Mouse (Mus musculus): ENCODE results near the gene Akna. TPM values are rescaled to one million over a fixed set of nuclear protein-coding genes. Genes with fewer than 3 reads are reported as not detected.

The Akna gene
- 100 to 1,000 TPM in 2 of 3 experiments, 10 to 100 TPM in 1; 94.8 to 135 (median 102) TPM for polyA plus RNA-seq (2017; shearing (Covaris generic))

- ATAC-seq, result peak; percentile 44
Measured at GRCm38 (mm10) chr4:63403040-63403959, at the start of gene Akna. Gene Akna (minus strand): TSS chr4:63403354.

DNA sequence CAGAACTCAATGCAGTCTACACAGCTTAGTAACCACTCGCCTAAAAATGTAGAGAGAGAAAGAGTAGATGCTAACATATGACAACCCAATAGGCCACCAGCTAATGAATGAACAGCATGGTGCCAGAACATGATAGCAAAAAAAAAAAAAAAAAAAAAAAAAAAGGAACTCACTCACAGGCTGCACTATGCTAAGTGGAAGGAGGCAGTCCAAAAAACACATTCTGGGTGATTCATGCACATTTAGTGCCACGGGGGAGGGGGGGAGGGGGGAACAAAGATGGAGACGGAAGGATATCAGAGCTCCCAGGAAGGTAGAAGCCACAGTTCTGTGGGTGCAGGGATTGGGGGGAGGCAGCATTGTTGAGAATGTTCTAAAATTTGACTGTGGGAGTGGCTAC, 49.4 kb upstream of the Akna start:
- no peak for ATAC-seq

DNA sequence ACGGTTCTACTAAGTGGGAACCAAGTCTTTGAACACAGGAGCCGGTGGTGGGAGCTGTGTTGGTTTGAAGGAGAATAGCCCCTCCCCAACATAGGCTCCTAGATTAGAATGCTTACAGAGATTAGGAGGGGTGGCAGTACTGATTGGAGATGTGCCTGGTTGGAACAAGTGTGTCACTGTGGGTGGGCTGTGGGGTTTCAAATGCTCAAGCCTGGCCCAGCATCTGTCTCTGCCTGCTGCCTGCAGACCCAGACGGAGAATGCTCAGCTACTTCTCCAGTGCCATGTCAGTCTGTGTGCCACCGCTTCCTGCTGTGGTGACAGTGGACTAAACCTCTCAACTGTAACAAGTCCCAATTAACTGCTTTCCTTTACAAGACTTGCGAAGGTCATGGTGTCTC, 47.4 kb upstream of the Akna start:
- ATAC-seq, result no peak

DNA sequence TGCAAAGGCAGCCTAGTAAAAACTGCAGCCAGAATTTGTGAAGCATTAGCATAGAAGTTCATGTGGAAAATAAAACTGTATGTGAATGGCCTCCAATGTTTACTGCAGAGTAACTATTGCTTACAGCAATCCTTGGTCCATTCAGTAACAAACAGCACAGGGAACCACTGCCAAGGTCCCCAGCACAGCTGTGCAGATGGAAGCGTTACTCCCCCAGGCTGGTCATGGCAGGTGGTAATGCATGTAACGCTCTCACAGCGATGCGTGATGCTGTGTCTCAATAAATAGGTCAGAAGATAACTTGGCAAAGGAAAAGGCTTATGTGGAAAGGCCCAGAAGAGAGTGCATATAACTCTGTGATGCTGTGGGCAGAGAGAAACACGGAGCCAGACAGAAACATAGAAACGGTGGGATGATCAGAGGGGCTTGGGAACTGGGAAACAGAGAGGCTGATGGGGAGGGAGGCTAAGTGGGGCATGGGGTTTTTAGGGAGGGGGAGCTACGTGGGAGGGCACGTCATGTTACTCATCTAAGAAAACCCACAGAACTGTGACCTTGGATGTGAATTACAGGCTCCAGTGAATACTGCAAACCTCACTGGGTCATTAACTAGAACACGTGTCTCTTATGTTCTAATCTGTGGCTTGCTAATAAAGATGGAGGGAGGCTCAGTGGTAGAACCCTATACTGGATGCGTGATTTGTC, 41.4 kb upstream of the Akna start:
- no peak for ATAC-seq

- ATAC-seq, result no peak
Measured at GRCm38 (mm10) chr4:63443101-63443500, 39.9 kb upstream of the Akna start.

- no peak for ATAC-seq
Measured at GRCm38 (mm10) chr4:63441616-63442015, 38.5 kb upstream of the Akna start.

DNA sequence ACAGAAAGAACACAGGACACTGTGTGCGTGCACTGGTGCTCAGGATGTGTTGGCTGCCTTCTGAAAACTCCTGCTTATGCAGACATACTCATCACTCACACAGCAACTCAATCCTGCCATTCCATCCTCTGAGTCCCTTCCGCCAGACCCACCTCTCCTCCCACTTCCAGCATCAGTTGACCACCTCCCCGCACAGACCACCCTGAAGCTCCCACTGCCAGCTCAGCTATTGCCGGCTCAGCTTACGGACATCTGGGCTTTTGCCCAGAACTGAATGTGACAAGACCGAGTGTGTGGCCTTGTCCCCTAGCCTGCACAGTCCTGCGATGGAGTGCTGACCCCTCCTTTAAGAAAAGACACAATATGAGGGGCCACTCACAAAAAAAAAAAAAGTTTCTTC, 37.1 kb upstream of the Akna start:
- ATAC-seq, result no peak

GRCm38 (mm10) chr4:63437968-63438367, 34.8 kb upstream of the Akna start:
- ATAC-seq, result no peak

- ATAC-seq, result no peak
Measured at GRCm38 (mm10) chr4:63437119-63437815, 34.1 kb upstream of the Akna start.

DNA sequence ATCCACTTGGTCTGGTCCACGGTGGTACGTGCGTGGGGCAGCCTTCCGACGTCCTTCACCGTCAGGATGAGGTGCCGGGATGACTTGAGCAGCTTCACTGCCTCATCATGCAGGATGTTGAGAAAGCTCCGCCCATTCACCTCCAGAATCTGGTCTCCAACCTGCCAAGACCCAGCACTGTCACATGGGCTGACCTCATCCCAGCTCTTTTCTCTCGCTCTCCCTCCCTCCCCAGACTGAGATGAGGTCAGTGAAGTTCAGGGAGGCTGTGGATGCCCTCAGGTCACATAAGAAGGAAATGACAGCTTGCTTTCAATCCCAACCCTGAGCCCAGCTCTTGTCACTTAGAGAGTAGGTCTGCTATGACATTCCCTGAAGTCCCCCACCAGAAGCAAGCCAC, 32.2 kb upstream of the Akna start:
- no peak for ATAC-seq

- no peak for ATAC-seq
Measured at GRCm38 (mm10) chr4:63431098-63431497, 27.9 kb upstream of the Akna start.

DNA sequence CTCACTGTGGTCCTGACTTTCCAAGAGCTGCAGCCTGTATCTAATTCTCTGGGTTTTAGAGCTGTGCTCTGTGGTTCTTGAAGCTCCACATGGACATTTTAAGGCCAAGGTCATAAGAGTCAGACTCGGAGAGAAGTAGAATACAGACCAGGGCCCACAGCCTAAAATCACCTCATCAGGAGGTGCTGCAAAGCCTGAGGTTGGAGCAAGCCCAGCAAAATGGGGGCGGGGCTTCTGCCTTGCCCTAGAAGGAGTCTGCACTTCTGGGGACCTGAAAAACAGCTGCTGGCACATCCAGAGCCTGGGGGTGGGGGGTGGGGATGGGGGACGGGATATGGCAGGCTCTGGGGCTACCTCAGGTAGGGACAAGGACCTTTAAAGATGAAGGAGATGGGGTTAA, 27.2 kb upstream of the Akna start:
- ATAC-seq, result no peak

DNA sequence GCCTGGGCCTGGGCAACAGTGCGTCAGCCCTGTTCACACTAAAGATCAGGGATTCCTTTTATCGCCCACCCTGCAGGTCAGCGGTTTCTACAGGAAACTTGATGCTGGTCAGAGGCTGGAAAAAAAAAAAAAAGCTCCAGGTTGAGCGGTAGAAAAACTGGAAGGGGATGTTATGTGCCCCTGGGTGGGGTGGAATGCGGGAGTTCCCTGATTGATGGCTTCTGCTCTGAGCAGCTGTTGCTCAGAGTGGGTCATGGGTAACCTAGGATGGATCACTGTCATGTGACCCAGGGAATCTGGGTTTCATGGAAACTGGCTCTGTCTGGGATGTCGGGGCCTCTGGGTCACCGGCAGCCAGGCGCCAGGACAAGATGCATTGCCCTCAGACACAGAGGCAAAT, 23.2 kb upstream of the Akna start:
- ATAC-seq, result no peak

DNA sequence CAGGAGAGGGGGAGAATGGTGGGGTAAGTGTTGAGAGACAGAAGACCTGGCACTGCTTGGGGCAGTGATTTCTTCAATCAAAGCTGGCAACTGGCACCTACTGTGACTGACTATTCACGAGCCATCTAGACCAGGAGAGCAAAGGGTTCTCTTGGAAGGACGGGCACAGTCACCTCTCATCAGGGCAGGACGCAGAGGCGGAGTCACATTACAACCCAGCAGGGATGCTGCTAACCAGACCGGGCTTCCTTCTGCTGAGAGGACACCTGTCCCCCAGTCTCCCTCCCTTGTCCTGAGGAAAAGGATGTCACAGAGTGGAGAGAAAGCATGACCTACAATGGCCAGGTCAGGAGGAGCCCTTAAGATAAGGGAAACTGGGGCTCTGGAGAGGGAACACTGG, 20.7 kb upstream of the Akna start:
- no peak for ATAC-seq

DNA sequence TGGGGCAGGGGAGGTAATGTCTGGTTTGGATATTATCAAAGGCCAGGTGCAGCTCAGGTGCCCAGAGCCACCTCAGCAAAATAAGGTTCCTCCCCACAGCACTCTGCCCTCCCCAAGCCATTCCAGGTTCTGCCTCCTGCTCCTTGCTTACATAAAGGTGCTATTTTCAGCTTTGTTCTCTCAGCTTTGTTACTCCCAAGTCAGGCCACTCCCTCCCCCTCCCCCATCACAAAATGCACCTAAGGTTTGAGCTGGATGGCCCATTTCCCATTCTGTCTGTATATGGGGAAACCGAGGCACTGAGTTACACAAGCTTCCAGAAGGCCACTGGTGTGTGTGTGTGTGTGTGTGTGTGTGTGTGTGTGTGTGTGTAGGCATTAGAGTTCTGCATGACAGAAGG, 20.1 kb upstream of the Akna start:
- no peak for ATAC-seq

GRCm38 (mm10) chr4:63420143-63420920, 17.2 kb upstream of the Akna start:
- ATAC-seq, result no peak

DNA sequence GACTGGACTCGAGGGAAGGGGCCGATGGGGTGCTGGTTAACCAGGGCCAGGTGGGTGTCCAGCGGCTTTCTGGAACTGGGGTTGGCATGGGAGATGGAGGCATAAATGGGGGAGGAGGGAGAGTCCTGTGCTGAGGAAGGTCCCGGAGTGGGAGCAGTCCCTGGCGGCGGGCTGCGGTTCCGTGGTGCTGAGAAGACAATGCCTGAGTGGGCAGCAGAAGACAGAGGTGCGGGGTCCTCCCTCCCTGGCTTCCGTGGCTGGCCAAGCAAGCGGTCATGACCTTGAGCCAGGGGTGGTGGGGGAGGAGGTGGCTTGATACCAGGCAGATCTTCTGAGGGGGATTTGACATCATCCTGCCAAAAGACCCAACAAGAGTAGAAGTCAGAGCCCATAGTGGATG, 15.1 kb upstream of the Akna start:
- ATAC-seq, result no peak

DNA sequence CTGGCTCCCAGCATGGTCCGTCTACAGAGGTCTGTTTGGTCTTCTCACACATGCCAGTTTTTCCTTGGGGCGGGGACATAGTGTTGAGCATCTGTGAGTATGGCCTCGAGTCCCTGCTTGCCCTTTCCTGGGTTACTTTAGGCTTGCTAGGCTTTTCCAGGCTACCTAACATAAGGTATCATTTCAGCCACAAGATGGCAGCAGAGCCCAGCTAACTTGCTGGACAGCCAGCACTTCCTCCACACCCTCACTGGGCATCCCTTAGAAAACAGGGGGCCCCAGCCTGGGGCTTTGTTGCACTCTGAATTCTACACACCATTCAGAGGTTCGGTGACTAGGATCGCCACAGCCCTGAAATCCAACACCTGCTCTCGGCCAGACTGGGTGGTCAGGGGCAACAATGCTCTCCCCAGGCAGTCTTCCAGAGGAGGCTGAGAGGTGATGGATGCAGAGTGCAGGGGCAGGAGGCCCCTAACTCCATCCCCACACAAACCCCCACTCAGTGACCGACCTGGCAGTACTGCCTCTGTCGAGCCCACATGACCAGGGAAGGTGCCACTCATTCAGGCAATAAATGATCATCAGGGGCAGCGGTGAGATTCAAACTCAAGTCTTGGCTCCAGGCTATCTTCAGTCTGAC, 14.3 kb upstream of the Akna start:
- ATAC-seq, result peak; percentile 89

DNA sequence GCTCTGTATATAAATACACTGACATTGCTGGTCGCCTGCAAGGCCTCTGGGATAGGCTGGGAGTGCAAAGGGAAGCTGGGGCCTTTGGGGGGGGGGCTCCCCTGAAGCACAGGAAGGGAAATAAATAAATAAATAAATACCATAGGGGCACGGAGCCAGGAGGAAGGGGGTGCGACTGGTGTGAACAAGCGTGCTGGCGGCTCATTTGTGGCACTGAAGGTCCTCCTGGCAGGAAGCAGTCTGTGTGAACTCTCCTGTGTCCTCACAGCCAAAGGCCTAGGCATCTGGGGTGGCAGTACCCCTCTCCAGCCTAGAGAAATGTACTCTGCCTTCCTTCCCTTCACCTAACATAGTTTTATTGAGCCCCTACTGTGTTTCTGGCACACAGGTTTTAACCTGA, 11.8 kb upstream of the Akna start:
- ATAC-seq, result no peak

- no peak for ATAC-seq
Measured at GRCm38 (mm10) chr4:63411222-63411621, 8.1 kb upstream of the Akna start.

- peak; percentile 88 for ATAC-seq
Measured at GRCm38 (mm10) chr4:63410583-63410934, 7.4 kb upstream of the Akna start.
